Mouse (Mus musculus) layer of hippocampus, postnatal 36 days (tissue): Measurements from ENCODE around the gene Mzt1. TPM values are rescaled to one million over a fixed set of nuclear protein-coding genes. Genes with fewer than 3 reads are reported as not detected.
"Not testable (repeated sequence)": the region's sequence is repeated elsewhere in the genome, so short reads cannot be mapped to it uniquely, and the experiment has no call there.

Source experiments
- DNase-seq, 2 experiments: peaks; one replicate each; pipeline ENCODE4 v3.0.0; 2022
- total RNA-seq, 2 experiments: library from RNA; stranded (reverse); gene quantifications; 2 replicates each; pipeline ENCODE4 v1.2.3; 2021

Mzt1 gene
- total RNA-seq, result 10 to 100 TPM; 70.2 to 71.4 TPM

GRCm38 (mm10) chr14:99046031-99046781 lies at the start of gene Mzt1, which contains the start of gene Bora:
Gene Mzt1, minus strand, starts transcription at chr14:99046134.
Gene Bora, plus strand, starts transcription at chr14:99046222.
- peak; percentile 88 to 89 for DNase-seq

- no peak for DNase-seq
Observed at GRCm38 (mm10) chr14:99088947-99089346, 43.0 kb upstream of the Mzt1 start.

GRCm38 (mm10) chr14:99071146-99071545 lies 25.2 kb upstream of the Mzt1 start:
- no peak for DNase-seq

GRCm38 (mm10) chr14:99063091-99063490 lies 17.2 kb upstream of the Mzt1 start:
- DNase-seq, result no peak

GRCm38 (mm10) chr14:99060616-99061015 lies 14.7 kb upstream of the Mzt1 start:
- DNase-seq, result peak; percentile 41 to 55

GRCm38 (mm10) chr14:99058959-99059586 lies 13.1 kb upstream of the Mzt1 start:
- no peak for DNase-seq

GRCm38 (mm10) chr14:99046782-99047181 lies 848 bp upstream of the Mzt1 start:
- no peak for DNase-seq

- DNase-seq, result no peak
Observed at GRCm38 (mm10) chr14:99045378-99046030, 430 bp downstream of the Mzt1 start.

- DNase-seq, result no peak
Observed at GRCm38 (mm10) chr14:99044718-99045117, 1.2 kb downstream of the Mzt1 start.

- no peak for DNase-seq
Observed at GRCm38 (mm10) chr14:99044096-99044495, 1.8 kb downstream of the Mzt1 start.

GRCm38 (mm10) chr14:99043499-99043898 lies 2.4 kb downstream of the Mzt1 start:
- no peak for DNase-seq

- DNase-seq, result no peak
Observed at GRCm38 (mm10) chr14:99041416-99041815, 4.5 kb downstream of the Mzt1 start.

GRCm38 (mm10) chr14:99039308-99039707 lies 6.6 kb downstream of the Mzt1 start:
- DNase-seq, result not testable (repeated sequence)

- no peak for DNase-seq
Observed at GRCm38 (mm10) chr14:99037703-99038102, 8.2 kb downstream of the Mzt1 start.

GRCm38 (mm10) chr14:99036039-99036438 lies 9.9 kb downstream of the Mzt1 start:
- no peak for DNase-seq

- DNase-seq, result not testable (repeated sequence)
Observed at GRCm38 (mm10) chr14:99034851-99035250, 11.1 kb downstream of the Mzt1 start.

GRCm38 (mm10) chr14:99032596-99032995 lies 13.3 kb downstream of the Mzt1 start:
- DNase-seq, result no peak

GRCm38 (mm10) chr14:99031337-99031873 lies 14.5 kb downstream of the Mzt1 start:
- DNase-seq, result no peak

GRCm38 (mm10) chr14:99029987-99030386 lies 15.9 kb downstream of the Mzt1 start:
- DNase-seq, result no peak

- no peak for DNase-seq
Observed at GRCm38 (mm10) chr14:99022346-99023086, 23.4 kb downstream of the Mzt1 start.

GRCm38 (mm10) chr14:99019136-99019808 lies 26.7 kb downstream of the Mzt1 start:
- DNase-seq, result no peak

GRCm38 (mm10) chr14:99018691-99019090 lies 27.2 kb downstream of the Mzt1 start:
- no peak for DNase-seq
